Mouse (Mus musculus) heart, embryonic 16.5 days (tissue): ENCODE measurements around the gene Camta1. TPM values are rescaled to one million over a fixed set of nuclear protein-coding genes. Genes with fewer than 3 reads are reported as not detected.
"Not testable (repeated sequence)": the region's sequence is repeated elsewhere in the genome, so short reads cannot be mapped to it uniquely, and the experiment has no call there.

Source experiments
- ATAC-seq: fragments of 200-750 bp; cut with Nextera tagmentation; replicated peaks from 2 replicates; pipeline ENCODE4 v1.8.0; 2017; ENCODE audit warnings: moderate number of reproducible peaks; ENCODE audit not compliant: insufficient read depth, low FRiP score; ENCODE audit errors: extremely low read depth
- H3K27ac ChIP-seq: fragments of 300-500 bp; sonication (generic); 2 replicates; pipeline ENCODE4 v1.5.1; 2014; ENCODE audit warnings: mild to moderate bottlenecking, low read length, control low read depth, moderate library complexity
- H3K27me3 ChIP-seq: fragments of 300-500 bp; sonication (generic); 2 replicates; pipeline ENCODE4 v1.6.1; 2014; ENCODE audit warnings: low read length, mixed read lengths; ENCODE audit not compliant: control insufficient read depth, insufficient read depth
- H3K36me3 ChIP-seq: fragments of 300-500 bp; sonication (generic); 2 replicates; pipeline ENCODE4 v1.6.1; 2014; ENCODE audit not compliant: control insufficient read depth, insufficient read depth
- H3K4me1 ChIP-seq: fragments of 300-500 bp; sonication (generic); 2 replicates; pipeline ENCODE4 v1.6.1; 2014; ENCODE audit warnings: low read length, mixed read lengths; ENCODE audit not compliant: control insufficient read depth, insufficient read depth
- H3K4me2 ChIP-seq: fragments of 300-500 bp; sonication (generic); 2 replicates; pipeline ENCODE4 v1.6.1; 2014; ENCODE audit warnings: low read depth, mild to moderate bottlenecking, control low read depth, low read length
- H3K4me3 ChIP-seq: fragments of 300-500 bp; sonication (generic); 2 replicates; pipeline ENCODE4 v1.5.1; 2014; ENCODE audit warnings: mild to moderate bottlenecking, control low read depth, low read length
- H3K9ac ChIP-seq: fragments of 300-500 bp; sonication (generic); 2 replicates; pipeline ENCODE4 v1.6.1; 2014; ENCODE audit warnings: low read length, control low read depth
- H3K9me3 ChIP-seq: fragments of 300-500 bp; sonication (generic); replicated peaks from 2 replicates; pipeline ENCODE4 v1.6.1; 2016; ENCODE audit warnings: low read length; ENCODE audit not compliant: control insufficient read depth
- WGBS: fragments of 180-500 bp; shearing (Covaris S2); extraction: QIAGEN DNeasy Blood & Tissue Kit; methylation state at CpG from one replicate; pipeline ENCODE4 v1.1.7; 2014; 5-methylcytosine and 5-hydroxymethylcytosine counted together
- polyA plus RNA-seq: library from polyadenylated mRNA; unstranded; fragments of >200 nt; fragmentation: Nextera tagmentation; extraction: Ambion mirVana; gene quantifications from 2 replicates; pipeline ENCODE4 v1.2.1, GENCODE M21; 2015

The Camta1 gene
- polyA plus RNA-seq, 1 experiment from 2014 or later = 141 TPM

GRCm38 (mm10) chr4:150888492-150888891 lies 973.2 kb downstream of the Camta1 start:
- Histone ChIP-seq H3K4me1 (peaks cover 4% of the 10 kb centered on the region; the same call in 1 of the 2 replicates), H3K9me3 (no peaks in the 10 kb centered on the region), H3K27me3 (no peaks in the 10 kb centered on the region), H3K9ac (no peak overlapping the region), H3K4me3 (no peak overlapping the region), H3K36me3 (no peaks in the 10 kb centered on the region), H3K4me2 (no peak overlapping the region), H3K27ac (no peak overlapping the region)
- 71% methylated on average over 4 of the region's 4 CpGs for whole genome bisulfite sequencing
- no peak for ATAC-seq

GRCm38 (mm10) chr4:150887903-150888302 lies 973.8 kb downstream of the Camta1 start:
- WGBS = 80% methylated on average over 5 of the region's 5 CpGs
- no peak for ATAC-seq
- H3K4me1 ChIP-seq = peaks cover 4% of the 10 kb centered on the region; the same call in 1 of the 2 replicates
- H3K27ac ChIP-seq = no peak overlapping the region
- no peak overlapping the region for H3K9ac ChIP-seq
- no peaks in the 10 kb centered on the region for H3K9me3 ChIP-seq
- no peak overlapping the region for H3K4me2 ChIP-seq
- no peak overlapping the region for H3K4me3 ChIP-seq
- H3K36me3 ChIP-seq = no peaks in the 10 kb centered on the region
- no peaks in the 10 kb centered on the region for H3K27me3 ChIP-seq

- no peak overlapping the region for H3K9ac ChIP-seq
- H3K4me2 ChIP-seq = no peak overlapping the region
- H3K4me3 ChIP-seq = no peak overlapping the region
- no peak overlapping the region for H3K27ac ChIP-seq
- WGBS = 80% methylated on average over 5 of the region's 5 CpGs
- H3K9me3 ChIP-seq = peaks cover 25% of the 10 kb centered on the region
- no peaks in the 10 kb centered on the region for H3K27me3 ChIP-seq
- no peak for ATAC-seq
- no peaks in the 10 kb centered on the region for H3K36me3 ChIP-seq
- H3K4me1 ChIP-seq = no peaks in the 10 kb centered on the region
These were observed 979.0 kb downstream of the Camta1 start for GRCm38 (mm10) chr4:150882632-150883031.

GRCm38 (mm10) chr4:150880364-150880763 lies 981.3 kb downstream of the Camta1 start:
- Histone ChIP-seq H3K4me3 (no peak overlapping the region), H3K9me3 (peaks cover 25% of the 10 kb centered on the region), H3K4me1 (no peaks in the 10 kb centered on the region), H3K36me3 (no peaks in the 10 kb centered on the region), H3K9ac (no peak overlapping the region), H3K27ac (no peak overlapping the region), H3K27me3 (no peaks in the 10 kb centered on the region), H3K4me2 (no peak overlapping the region)
- ATAC-seq = no peak
- WGBS = 84% methylated on average over 5 of the region's 5 CpGs

- H3K9me3 ChIP-seq = peaks cover 25% of the 10 kb centered on the region
- 91% methylated on average over 22 of the region's 22 CpGs for WGBS
- ATAC-seq = no peak
- no peak overlapping the region for H3K4me3 ChIP-seq
- H3K4me1 ChIP-seq = no peaks in the 10 kb centered on the region
- H3K36me3 ChIP-seq = no peaks in the 10 kb centered on the region
- H3K27me3 ChIP-seq = no peaks in the 10 kb centered on the region
- H3K9ac ChIP-seq = no peak overlapping the region
- no peak overlapping the region for H3K27ac ChIP-seq
- H3K4me2 ChIP-seq = no peak overlapping the region
These were observed 982.0 kb downstream of the Camta1 start for GRCm38 (mm10) chr4:150879631-150880030.

- Histone ChIP-seq H3K27ac (no peak overlapping the region), H3K4me3 (no peak overlapping the region), H3K4me1 (peaks cover 18% of the 10 kb centered on the region), H3K36me3 (no peaks in the 10 kb centered on the region), H3K27me3 (no peaks in the 10 kb centered on the region), H3K4me2 (no peak overlapping the region), H3K9ac (no peak overlapping the region), H3K9me3 (peaks cover 23% of the 10 kb centered on the region)
- 76% methylated on average over 10 of the region's 10 CpGs for WGBS
- ATAC-seq = no peak
These were observed 986.3 kb downstream of the Camta1 start for GRCm38 (mm10) chr4:150875393-150875792.

- not testable (repeated sequence) for H3K4me3 ChIP-seq, H3K27me3 ChIP-seq, H3K36me3 ChIP-seq, H3K9ac ChIP-seq, H3K4me2 ChIP-seq, ATAC-seq, H3K27ac ChIP-seq
- peaks cover 15% of the 10 kb centered on the region for H3K9me3 ChIP-seq
- 79% methylated on average over 4 of the region's 4 CpGs for WGBS
- peaks cover 23% of the 10 kb centered on the region for H3K4me1 ChIP-seq
These were observed 987.3 kb downstream of the Camta1 start for GRCm38 (mm10) chr4:150874416-150874815.

- peaks cover 25% of the 10 kb centered on the region for H3K4me1 ChIP-seq
- no peaks in the 10 kb centered on the region for H3K27me3 ChIP-seq
- peak overlapping the region; percentile 69; the same call in 1 of the 2 replicates for H3K27ac ChIP-seq
- no peak for ATAC-seq
- 76% methylated on average over 8 of the region's 8 CpGs for WGBS
- H3K4me2 ChIP-seq = no peak overlapping the region
- no peak overlapping the region for H3K9ac ChIP-seq
- no peak overlapping the region for H3K4me3 ChIP-seq
- H3K36me3 ChIP-seq = peaks cover 2% of the 10 kb centered on the region; the same call in 1 of the 2 replicates
- no peaks in the 10 kb centered on the region for H3K9me3 ChIP-seq
These were observed 989.0 kb downstream of the Camta1 start for GRCm38 (mm10) chr4:150872681-150873080.

- Histone ChIP-seq H3K4me3 (no peak overlapping the region), H3K9ac (peak overlapping the region; percentile 17; the same call in 1 of the 2 replicates), H3K4me1 (peaks cover 25% of the 10 kb centered on the region), H3K4me2 (no peak overlapping the region), H3K27ac (peak overlapping the region; percentile 69), H3K36me3 (peaks cover 2% of the 10 kb centered on the region; the same call in 1 of the 2 replicates), H3K9me3 (no peaks in the 10 kb centered on the region), H3K27me3 (no peaks in the 10 kb centered on the region)
- WGBS = 36% methylated on average over 9 of the region's 9 CpGs
- ATAC-seq = 0 out of 2 replicates have a peak, but pooled peaks have one; percentile 18
These were observed 989.5 kb downstream of the Camta1 start for GRCm38 (mm10) chr4:150872139-150872651.
